Mouse (Mus musculus) MN1 (cell line): Measurements from ENCODE around the gene Olfr1065.
"Not testable (repeated sequence)": the region's sequence is repeated elsewhere in the genome, so short reads cannot be mapped to it uniquely, and the experiment has no call there.

Experiments used
- DNase-seq: peaks from one replicate; pipeline ENCODE4 v3.0.0-alpha.2; 2016; ENCODE audit warnings: low spot score

Olfr1065 gene

DNA sequence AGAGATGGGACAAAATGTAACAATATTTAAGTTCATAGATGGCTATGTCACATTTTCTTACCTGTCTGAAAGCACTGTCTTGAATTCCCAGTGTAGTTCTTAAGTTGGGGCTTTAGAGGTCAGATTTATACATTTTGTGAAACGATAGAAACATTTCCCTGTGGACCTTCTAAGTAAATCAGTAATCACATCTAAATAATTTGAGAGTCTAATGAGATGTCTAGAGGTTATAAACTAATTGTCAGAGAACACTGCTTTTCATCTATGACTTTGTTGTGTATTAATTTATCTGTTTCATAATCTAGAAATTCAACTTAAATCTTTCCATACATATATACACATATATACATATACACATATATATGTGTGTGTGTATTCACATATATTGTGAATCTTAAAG, at the start of gene Olfr1065:
Gene Olfr1065, minus strand, starts transcription at position 101 of the 400 bp plus-strand sequence.
- DNase-seq, result not testable (repeated sequence)

GRCm38 (mm10) chr2:86487286-86487685, 36.9 kb upstream of the Olfr1065 start, which contains the start of gene Olfr228:
Gene Olfr228 (minus strand): TSS chr2:86487386.
- no peak for DNase-seq

DNA sequence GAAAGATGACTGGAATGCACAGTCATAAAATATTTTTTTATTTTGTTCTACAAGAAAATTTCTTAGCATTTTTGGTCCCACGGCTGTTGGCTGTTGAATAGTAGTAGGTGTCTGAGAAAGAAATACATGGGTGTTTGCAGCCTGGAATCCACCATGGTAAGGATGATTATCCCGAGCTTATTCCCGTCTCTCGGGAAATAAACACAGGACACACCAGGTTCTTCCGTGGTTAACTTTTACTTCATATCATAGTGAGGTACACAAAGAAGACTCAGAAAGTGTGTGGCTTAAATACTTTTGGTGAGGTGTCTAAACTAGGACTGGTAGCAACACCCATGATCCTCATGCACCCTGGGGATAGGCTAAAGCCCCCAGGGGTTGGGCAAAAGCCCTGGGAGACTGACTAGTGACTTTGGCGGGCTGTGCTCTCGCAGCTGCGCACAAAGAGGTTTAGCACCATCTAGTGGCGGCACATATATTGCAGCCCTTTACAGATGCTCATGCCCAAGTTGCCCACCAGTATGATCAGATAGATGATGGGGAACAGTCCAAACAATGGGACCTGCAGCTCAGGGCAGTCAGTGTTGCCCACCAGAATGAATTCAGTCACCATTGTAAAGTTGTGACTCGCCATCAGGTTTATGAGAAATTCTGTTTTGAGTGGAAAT, 14.2 kb upstream of the Olfr1065 start:
- no peak for DNase-seq

DNA sequence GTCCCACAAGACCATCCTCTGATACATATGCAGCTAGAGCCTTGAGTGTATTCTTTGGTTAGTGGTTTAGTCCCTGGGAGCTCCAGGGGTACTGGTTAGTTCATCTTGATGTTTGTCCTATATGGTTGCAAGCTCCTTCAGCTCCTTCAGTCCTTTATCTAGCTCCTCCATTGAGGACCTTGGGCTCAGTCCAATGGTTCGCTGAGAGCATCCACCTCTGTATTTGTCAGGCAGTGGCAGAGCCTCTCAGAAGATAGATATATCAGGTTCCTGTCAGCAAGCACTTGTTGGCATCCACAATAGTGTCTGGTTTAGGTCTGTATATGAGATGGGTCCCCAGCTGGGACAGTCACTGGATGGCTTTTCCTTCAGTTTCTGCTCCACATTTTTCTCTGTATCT, 10.0 kb upstream of the Olfr1065 start:
- no peak for DNase-seq

- no peak for DNase-seq
These were observed 5.8 kb upstream of the Olfr1065 start, which contains the start of gene Olfr1066 for GRCm38 (mm10) chr2:86456169-86456568. Gene Olfr1066 (minus strand): TSS chr2:86456269.

- not testable (repeated sequence) for DNase-seq
These were observed 8.3 kb downstream of the Olfr1065 start for GRCm38 (mm10) chr2:86442101-86442500.

- not testable (repeated sequence) for DNase-seq
These were observed 21.9 kb downstream of the Olfr1065 start for GRCm38 (mm10) chr2:86428511-86428910.

- DNase-seq, result not testable (repeated sequence)
These were observed 23.7 kb downstream of the Olfr1065 start, which contains the start of gene Olfr1062 for GRCm38 (mm10) chr2:86426649-86427048. Gene Olfr1062 (minus strand): TSS chr2:86426749.

- DNase-seq, result no peak
These were observed 36.4 kb downstream of the Olfr1065 start, which contains the start of gene Olfr1061 for GRCm38 (mm10) chr2:86413950-86414349. Gene Olfr1061 (minus strand): TSS chr2:86414050.

DNA sequence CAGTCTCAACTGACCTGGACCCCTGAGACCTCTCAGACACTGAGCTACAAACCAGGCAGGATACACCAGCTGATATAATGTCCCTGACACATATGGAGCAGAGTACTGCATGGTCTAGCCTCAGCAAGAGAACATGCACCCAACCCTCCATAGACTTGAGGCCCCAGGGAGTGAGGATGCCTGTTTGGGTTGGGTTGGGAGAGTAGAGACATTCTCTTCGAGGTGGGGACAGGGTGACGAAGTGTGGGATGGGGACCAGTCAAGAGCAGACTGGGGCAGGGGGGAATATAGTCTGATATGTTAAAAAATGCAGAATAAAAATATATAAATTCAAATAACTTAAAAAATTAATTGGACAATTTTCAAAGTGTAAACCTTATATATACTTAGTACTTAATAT, 55.3 kb downstream of the Olfr1065 start:
- DNase-seq, result no peak
